Mouse (Mus musculus) liver, postnatal 0 days (tissue): ENCODE data around the gene Tnni2.

Source experiments
- CTCF ChIP-seq: sonication (generic); IDR thresholded peaks from 2 replicates; pipeline ENCODE4 v1.5.1; 2016; ENCODE audit warnings: antibody characterized with exemption, low read depth
- EP300 ChIP-seq: IDR thresholded peaks from 2 replicates; pipeline ENCODE4 v1.6.1; 2016; ENCODE audit warnings: antibody characterized with exemption, low read depth, mild to moderate bottlenecking

DNA sequence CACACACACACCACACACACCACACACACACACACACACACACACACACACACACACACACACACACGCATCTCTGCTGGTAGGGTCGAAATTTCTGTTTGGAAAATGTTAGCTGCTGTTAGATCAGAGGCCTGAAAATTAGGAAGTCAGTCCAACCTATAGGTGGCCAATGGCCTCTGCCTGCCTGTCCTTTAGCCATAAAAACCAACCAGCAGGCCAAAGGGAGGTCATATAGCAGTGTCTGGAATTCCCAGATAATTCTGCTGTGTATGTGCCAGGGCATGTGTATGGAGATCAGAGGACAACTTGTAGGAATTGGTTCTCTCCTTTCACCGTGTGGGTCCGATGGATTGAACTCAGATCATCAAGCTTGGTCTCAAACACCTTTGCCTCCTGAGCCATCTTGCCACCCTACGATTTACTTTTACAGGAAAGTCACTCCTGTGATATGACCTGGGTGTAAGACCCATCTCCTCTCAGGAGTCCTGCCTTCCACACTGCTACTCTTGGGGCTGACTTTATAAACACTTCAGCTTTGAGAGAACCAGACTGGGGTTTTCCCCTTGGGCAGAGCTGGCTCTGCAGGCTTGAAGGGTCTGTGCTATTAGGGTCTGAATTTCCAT lies 17.2 kb downstream of the Tnni2 start:
- no peak for TF ChIP-seq EP300
- TF ChIP-seq CTCF: no peak
